Mouse (Mus musculus) hindbrain, embryonic 11.5 days (tissue): ENCODE measurements around the gene A3galt2. TPM values are rescaled to one million over a fixed set of nuclear protein-coding genes. Genes with fewer than 3 reads are reported as not detected.
A peak's percentile ranks its signal among the peaks of the same experiment; 100 is the strongest.

ENCODE experiments used
- ATAC-seq: fragments of 200-750 bp; cut with Nextera tagmentation; 2 replicates; pipeline ENCODE4 v1.8.0; 2017; ENCODE audit warnings: mild to moderate bottlenecking, moderate TSS enrichment, moderate library complexity; ENCODE audit not compliant: low FRiP score
- DNase-seq: peaks from one replicate; pipeline ENCODE4 v3.0.0-alpha.2; 2015; ENCODE audit warnings: low spot score
- H3K27ac ChIP-seq: fragments of 300-500 bp; sonication (generic); 2 replicates; pipeline ENCODE4 v1.5.1; 2014; ENCODE audit warnings: mild to moderate bottlenecking, low read depth, low read length
- H3K27me3 ChIP-seq: fragments of 300-500 bp; sonication (generic); 2 replicates; pipeline ENCODE4 v1.6.1; 2014; ENCODE audit warnings: mild to moderate bottlenecking, low read length, moderate library complexity, mixed read lengths; ENCODE audit not compliant: control insufficient read depth, insufficient read depth
- H3K36me3 ChIP-seq: fragments of 300-500 bp; sonication (generic); 2 replicates; pipeline ENCODE4 v1.6.1; 2014; ENCODE audit warnings: mild to moderate bottlenecking, low read length, moderate library complexity, mixed read lengths; ENCODE audit not compliant: control insufficient read depth, insufficient read depth
- H3K4me1 ChIP-seq: fragments of 300-500 bp; sonication (generic); replicated peaks from 2 replicates; pipeline ENCODE4 v1.6.1; 2014; ENCODE audit warnings: low read length, mixed read lengths; ENCODE audit not compliant: control insufficient read depth, insufficient read depth
- H3K4me2 ChIP-seq: fragments of 300-500 bp; sonication (generic); replicated peaks from 2 replicates; pipeline ENCODE4 v1.6.1; 2014; ENCODE audit warnings: mild to moderate bottlenecking, low read depth, low read length
- H3K4me3 ChIP-seq: fragments of 300-500 bp; sonication (generic); 2 replicates; pipeline ENCODE4 v1.5.1; 2014; ENCODE audit warnings: low read depth, low read length
- H3K9ac ChIP-seq: fragments of 300-500 bp; sonication (generic); 2 replicates; pipeline ENCODE4 v1.6.1; 2014; ENCODE audit warnings: low read depth, low read length
- H3K9me3 ChIP-seq: fragments of 300-500 bp; sonication (generic); 2 replicates; pipeline ENCODE4 v1.6.1; 2016; ENCODE audit warnings: low read length; ENCODE audit not compliant: control insufficient read depth
- WGBS: fragments of 180-500 bp; shearing (Covaris S2); extraction: QIAGEN DNeasy Blood & Tissue Kit; methylation state at CpG from one replicate; pipeline ENCODE4 v1.1.7; 2014; 5-methylcytosine and 5-hydroxymethylcytosine counted together
- polyA plus RNA-seq: library from polyadenylated mRNA; unstranded; fragments of >200 nt; fragmentation: Nextera tagmentation; extraction: Ambion mirVana; gene quantifications from 2 replicates; pipeline ENCODE4 v1.2.1, GENCODE M21; 2014

Gene A3galt2
- 0.42 and 0.51 TPM in 2 replicates for polyA plus RNA-seq

DNA sequence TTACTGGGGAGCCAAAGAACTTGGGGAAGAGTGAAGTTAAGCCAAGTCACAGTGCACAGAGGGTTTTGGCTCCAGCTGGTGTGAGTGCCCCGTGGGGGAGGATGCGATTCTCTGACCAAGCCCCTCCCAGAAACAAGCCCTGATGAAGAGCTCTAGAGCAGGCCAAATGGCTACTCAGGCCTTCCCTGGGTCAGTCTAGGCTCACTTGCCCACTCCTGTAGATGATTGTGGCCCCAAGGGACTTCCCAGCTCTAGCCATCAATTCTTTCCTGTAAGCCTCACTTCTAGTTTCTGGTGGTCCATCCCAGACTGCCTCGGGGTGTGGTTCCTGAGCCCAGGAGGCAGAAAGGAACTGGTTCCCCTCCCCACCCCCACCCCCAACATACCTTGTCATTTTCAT is at the start of gene A3galt2:
TSS of gene A3galt2 (plus strand) at position 301 of the 400 bp plus-strand sequence.
- Histone ChIP-seq H3K4me1 (no peaks in the 10 kb centered on the region), H3K27me3 (no peaks in the 10 kb centered on the region), H3K36me3 (peaks cover 4% of the 10 kb centered on the region; the same call in 1 of the 2 replicates), H3K27ac (peak within 1 kb of the TSS; percentile 71), H3K9me3 (no peaks in the 10 kb centered on the region), H3K4me2 (no peak within 1 kb of the TSS), H3K4me3 (no peak within 1 kb of the TSS), H3K9ac (no peak within 1 kb of the TSS)
- ATAC-seq (no peak), DNase-seq (no peak)
- 86% methylated on average over 3 of the region's 3 CpGs for WGBS

- no peak overlapping the region for H3K4me3 ChIP-seq
- no peaks in the 10 kb centered on the region for H3K36me3 ChIP-seq
- 24% methylated on average over 9 of the region's 9 CpGs for WGBS
- no peak overlapping the region for H3K9ac ChIP-seq
- H3K4me2 ChIP-seq, result no peak overlapping the region
- peaks cover 6% of the 10 kb centered on the region; the same call in 1 of the 2 replicates for H3K4me1 ChIP-seq
- DNase-seq, result no peak
- no peaks in the 10 kb centered on the region; the same call in 1 of the 2 replicates for H3K27me3 ChIP-seq
- H3K9me3 ChIP-seq, result no peaks in the 10 kb centered on the region
- ATAC-seq, result no peak
- H3K27ac ChIP-seq, result no peak overlapping the region
Observed at GRCm38 (mm10) chr4:128706626-128707025, 48.5 kb upstream of the A3galt2 start.

DNA sequence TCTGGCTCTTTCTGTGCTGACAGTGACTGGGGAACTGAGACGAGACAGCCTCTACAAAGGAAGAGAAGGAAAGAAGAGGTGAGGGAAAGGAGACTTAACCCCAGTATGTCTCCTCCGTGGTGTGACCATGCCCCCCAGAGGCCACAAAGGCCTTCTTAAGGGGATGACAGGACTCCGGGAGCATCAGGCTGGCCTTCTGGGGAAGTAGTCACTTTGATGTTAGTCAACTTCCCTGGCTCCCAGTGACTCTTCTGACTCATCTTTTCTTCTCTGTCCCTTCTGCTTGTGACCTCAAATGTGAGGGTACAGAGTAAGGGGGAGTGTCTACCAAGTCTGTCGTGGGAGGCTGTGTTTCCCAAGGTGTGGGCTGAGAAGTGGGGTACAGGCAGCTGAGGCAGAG is 47.8 kb upstream of the A3galt2 start:
- no peaks in the 10 kb centered on the region; the same call in 1 of the 2 replicates for H3K27me3 ChIP-seq
- WGBS, result 50% methylated on average over 4 of the region's 4 CpGs
- H3K4me3 ChIP-seq, result no peak overlapping the region
- H3K27ac ChIP-seq, result no peak overlapping the region
- H3K36me3 ChIP-seq, result no peaks in the 10 kb centered on the region
- H3K9me3 ChIP-seq, result no peaks in the 10 kb centered on the region
- H3K9ac ChIP-seq, result no peak overlapping the region
- DNase-seq, result no peak
- no peak overlapping the region for H3K4me2 ChIP-seq
- no peak for ATAC-seq
- H3K4me1 ChIP-seq, result peaks cover 11% of the 10 kb centered on the region; the same call in 1 of the 2 replicates

GRCm38 (mm10) chr4:128709061-128709780 is 45.9 kb upstream of the A3galt2 start:
- no peak overlapping the region for H3K9ac ChIP-seq
- H3K4me2 ChIP-seq, result no peak overlapping the region
- H3K27me3 ChIP-seq, result no peaks in the 10 kb centered on the region; the same call in 1 of the 2 replicates
- WGBS, result 83% methylated on average over 15 of the region's 15 CpGs
- no peaks in the 10 kb centered on the region for H3K36me3 ChIP-seq
- no peaks in the 10 kb centered on the region for H3K9me3 ChIP-seq
- no peak overlapping the region for H3K27ac ChIP-seq
- H3K4me3 ChIP-seq, result no peak overlapping the region
- no peak for ATAC-seq
- no peak for DNase-seq
- peaks cover 11% of the 10 kb centered on the region; the same call in 1 of the 2 replicates for H3K4me1 ChIP-seq

DNA sequence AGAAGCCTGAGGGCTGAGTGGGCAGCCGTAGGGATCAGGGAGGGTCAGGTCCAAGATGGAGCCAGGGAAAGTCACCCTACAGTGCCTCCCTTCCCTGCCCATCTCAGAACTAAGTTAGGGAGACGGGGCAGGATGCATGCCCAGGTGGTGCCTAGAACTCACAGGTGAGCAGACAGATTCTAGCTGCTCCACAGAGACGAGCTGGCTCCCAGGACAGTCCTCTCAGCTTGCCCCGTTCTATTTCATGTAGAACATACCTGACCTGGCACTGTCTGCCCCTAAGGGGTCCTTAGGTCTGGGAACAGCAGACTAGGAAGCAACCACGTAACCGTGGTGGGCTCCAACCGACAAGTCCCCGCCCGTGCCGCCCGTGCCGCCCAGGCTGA is 45.4 kb upstream of the A3galt2 start:
- H3K4me1 ChIP-seq, result peaks cover 17% of the 10 kb centered on the region
- H3K9ac ChIP-seq, result no peak overlapping the region
- ATAC-seq (no peak), DNase-seq (no peak)
- no peak overlapping the region for H3K27ac ChIP-seq
- no peaks in the 10 kb centered on the region for H3K36me3 ChIP-seq
- no peaks in the 10 kb centered on the region for H3K9me3 ChIP-seq
- H3K27me3 ChIP-seq, result no peaks in the 10 kb centered on the region; the same call in 1 of the 2 replicates
- H3K4me3 ChIP-seq, result no peak overlapping the region
- no peak overlapping the region for H3K4me2 ChIP-seq
- WGBS, result 90% methylated on average over 12 of the region's 12 CpGs

DNA sequence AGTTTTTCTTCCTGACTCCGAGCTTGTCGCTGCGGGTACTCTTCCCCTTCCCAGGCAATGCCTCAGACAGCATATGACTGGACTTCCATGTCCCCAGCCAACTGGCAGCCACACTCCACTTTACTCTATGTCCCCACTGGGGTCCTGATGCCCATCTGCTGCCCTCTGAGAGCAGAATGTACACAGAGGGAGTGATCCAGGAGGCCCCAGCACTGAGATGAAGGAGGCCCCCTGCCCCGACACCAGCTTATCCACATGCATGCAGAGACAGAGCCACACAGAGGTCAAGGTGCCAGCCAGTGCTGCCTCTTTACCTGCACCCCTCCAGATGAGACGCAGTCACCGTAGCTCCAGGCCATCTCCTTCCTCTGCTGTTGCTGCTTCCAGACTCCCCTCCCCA is 44.9 kb upstream of the A3galt2 start:
- Histone ChIP-seq H3K9ac (no peak overlapping the region), H3K4me1 (peaks cover 22% of the 10 kb centered on the region), H3K4me2 (no peak overlapping the region), H3K27ac (no peak overlapping the region), H3K36me3 (no peaks in the 10 kb centered on the region), H3K4me3 (no peak overlapping the region), H3K9me3 (no peaks in the 10 kb centered on the region), H3K27me3 (no peaks in the 10 kb centered on the region; the same call in 1 of the 2 replicates)
- DNase-seq (no peak), ATAC-seq (no peak)
- 77% methylated on average over 6 of the region's 6 CpGs for WGBS

- Histone ChIP-seq H3K27me3 (no peaks in the 10 kb centered on the region; the same call in 1 of the 2 replicates), H3K4me1 (peaks cover 23% of the 10 kb centered on the region), H3K9ac (0 out of 2 replicates have a peak overlapping the region, but pooled peaks have one; percentile 15), H3K4me2 (no peak overlapping the region), H3K9me3 (no peaks in the 10 kb centered on the region), H3K27ac (peak overlapping the region; percentile 24; the same call in 1 of the 2 replicates), H3K36me3 (no peaks in the 10 kb centered on the region), H3K4me3 (no peak overlapping the region)
- WGBS, result 70% methylated on average over 9 of the region's 9 CpGs
- ATAC-seq, result no peak
- DNase-seq, result no peak
Observed at GRCm38 (mm10) chr4:128710800-128711199, 44.4 kb upstream of the A3galt2 start.

DNA sequence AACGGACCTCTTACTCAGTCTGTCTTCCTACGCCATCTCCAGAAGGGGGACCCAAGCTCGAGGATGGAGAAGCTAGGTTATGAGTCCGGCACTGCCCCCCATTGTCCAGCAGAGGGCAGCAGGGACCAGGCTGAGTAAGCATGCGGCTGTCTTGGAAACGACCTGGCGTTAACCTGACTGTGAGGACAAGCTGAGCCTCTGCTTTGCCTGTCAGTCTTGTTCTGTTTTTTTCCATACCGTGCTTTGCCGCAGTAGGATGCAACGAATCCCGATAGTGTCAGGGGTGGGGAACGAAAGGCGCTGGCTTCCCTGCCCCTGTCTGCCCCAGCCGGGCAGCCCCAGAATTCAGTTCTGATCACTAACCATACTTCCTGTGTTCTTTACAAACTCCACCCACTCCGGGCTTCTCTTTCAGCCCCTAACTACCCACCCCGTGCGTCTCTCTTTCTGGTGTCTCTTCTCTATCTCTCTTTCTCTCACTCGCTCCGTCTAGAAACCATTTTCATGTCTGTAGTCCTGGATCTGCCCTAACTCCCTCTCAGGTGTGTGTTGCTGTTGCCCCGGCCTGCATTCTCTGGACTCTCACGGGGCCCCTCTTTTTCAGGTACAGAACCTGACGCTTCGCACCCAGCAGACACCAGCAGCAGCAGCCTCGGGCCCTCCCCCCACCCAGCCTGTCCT is 43.6 kb upstream of the A3galt2 start:
- no peaks in the 10 kb centered on the region for H3K9me3 ChIP-seq
- peak overlapping the region; percentile 17; the same call in 1 of the 2 replicates for H3K4me3 ChIP-seq
- peak overlapping the region; percentile 37 for H3K4me2 ChIP-seq
- peaks cover 28% of the 10 kb centered on the region for H3K4me1 ChIP-seq
- H3K27me3 ChIP-seq, result no peaks in the 10 kb centered on the region; the same call in 1 of the 2 replicates
- no peaks in the 10 kb centered on the region for H3K36me3 ChIP-seq
- H3K27ac ChIP-seq, result no peak overlapping the region
- DNase-seq (peak; percentile 98), ATAC-seq (peak; percentile 41)
- 0 out of 2 replicates have a peak overlapping the region, but pooled peaks have one; percentile 16 for H3K9ac ChIP-seq
- 5% methylated on average over 24 of the region's 24 CpGs for WGBS
